Mouse (Mus musculus) embryonic fibroblast, embryonic 13.5 days (primary cell): Measurements from ENCODE around the gene Ccdc92b.

Source experiments
- CTCF ChIP-seq: IDR thresholded peaks from 2 replicates; pipeline ENCODE4 v1.5.1; 2011; ENCODE audit warnings: mild to moderate bottlenecking, control low read depth, low read length, moderate library complexity, borderline replicate concordance; ENCODE audit not compliant: insufficient read depth
- POLR2A ChIP-seq: IDR thresholded peaks from 2 replicates; pipeline ENCODE4 v1.6.1; 2011; ENCODE audit warnings: low read depth, mild to moderate bottlenecking, control low read depth, low read length, moderate library complexity

- TF ChIP-seq CTCF (no peak), POLR2A (no peak)
These were observed 43.5 kb upstream of the Ccdc92b start for GRCm38 (mm10) chr11:74575940-74576339.
